Mouse (Mus musculus): Measurements from ENCODE around the gene Copb1. TPM values are rescaled to one million over a fixed set of nuclear protein-coding genes. Genes with fewer than 3 reads are reported as not detected.

The Copb1 gene
- polyA plus RNA-seq, 1 experiment = 26.6 TPM

DNA sequence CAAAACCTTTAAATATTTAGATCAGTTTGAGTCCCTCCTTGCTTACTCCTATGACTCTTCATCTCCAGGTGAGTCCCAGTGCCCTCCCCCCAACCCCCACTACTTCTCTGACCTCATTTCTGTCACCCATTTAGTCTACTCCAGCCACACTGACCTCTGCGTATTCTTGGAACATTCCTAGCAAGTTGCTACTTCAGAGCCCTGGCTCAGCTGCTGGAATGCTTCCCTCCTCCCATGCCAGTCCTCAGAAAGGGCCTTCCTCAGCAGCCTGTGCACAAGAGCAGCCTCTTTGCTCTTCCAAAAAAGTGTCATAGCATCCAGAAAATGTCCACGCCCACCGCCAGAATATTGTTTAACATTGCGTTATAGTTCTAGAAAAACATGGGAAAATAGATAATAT is 84.5 kb downstream of the Copb1 start:
- Histone ChIP-seq H3K4me1 (ENCODE audit: control insufficient read depth, insufficient read depth, low read length) (no peaks in the 10 kb centered on the region), H3K27me3 (ENCODE audit: control insufficient read depth, insufficient read depth, low read length) (no peaks in the 10 kb centered on the region), H3K4me3 (ENCODE audit: control insufficient read depth, low read depth, low read length) (no peak overlapping the region), H3K36me3 (ENCODE audit: control insufficient read depth, insufficient read depth, low read length) (no peaks in the 10 kb centered on the region), H3K27ac (ENCODE audit: control insufficient read depth, insufficient read depth, low read depth, low read length) (no peak overlapping the region)
- TF ChIP-seq CTCF (IDR thresholded peaks at IDR 0.05; ENCODE audit: control insufficient read depth, insufficient read depth, insufficient replicate concordance, low read depth, low read length) (no peak), POLR2A (IDR thresholded peaks at IDR 0.05; ENCODE audit: control insufficient read depth, low read depth, low read length) (no peak)

DNA sequence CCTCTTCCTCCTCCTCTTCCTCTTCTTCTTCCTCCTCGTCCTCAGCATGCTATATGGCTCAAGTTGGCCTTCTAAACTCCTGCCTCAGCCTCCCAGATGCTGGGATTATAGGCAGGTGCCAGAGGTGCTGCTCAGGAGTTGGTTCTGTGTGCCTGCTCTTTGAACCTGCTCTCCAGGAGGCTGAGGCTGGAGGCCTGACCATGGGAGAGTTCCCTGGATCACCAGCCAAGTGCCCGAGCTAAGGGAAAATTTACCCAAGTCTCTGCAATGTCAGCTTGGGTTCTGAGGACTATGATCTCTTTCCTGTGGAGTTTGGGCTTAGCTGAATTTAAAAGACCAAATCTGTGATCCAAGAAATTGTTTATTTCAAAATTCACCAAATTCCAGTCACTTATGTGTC is 85.1 kb downstream of the Copb1 start:
- Histone ChIP-seq H3K36me3 (ENCODE audit: control insufficient read depth, insufficient read depth, low read length) (no peaks in the 10 kb centered on the region), H3K4me1 (ENCODE audit: control insufficient read depth, insufficient read depth, low read length) (no peaks in the 10 kb centered on the region), H3K27me3 (ENCODE audit: control insufficient read depth, insufficient read depth, low read length) (no peaks in the 10 kb centered on the region), H3K27ac (ENCODE audit: control insufficient read depth, insufficient read depth, low read depth, low read length) (no peak overlapping the region), H3K4me3 (ENCODE audit: control insufficient read depth, low read depth, low read length) (no peak overlapping the region)
- no peak for TF ChIP-seq POLR2A (IDR thresholded peaks at IDR 0.05; ENCODE audit: control insufficient read depth, low read depth, low read length)
- TF ChIP-seq CTCF (IDR thresholded peaks at IDR 0.05; ENCODE audit: control insufficient read depth, insufficient read depth, insufficient replicate concordance, low read depth, low read length) = no peak

Other genes starting within 250 kb of the Copb1 start
- gene Rras2, start 136.9 kb downstream of the Copb1 start, polyA plus RNA-seq (2012; rRNA removed) = 4.9 and 5.4 TPM in 2 replicates
- gene Psma1, start 21.4 kb upstream of the Copb1 start, polyA plus RNA-seq (2012; rRNA removed) = 36.4 and 45.2 TPM in 2 replicates
- 23.8 and 31.1 TPM in 2 replicates for gene Pde3b, start 160.6 kb upstream of the Copb1 start, polyA plus RNA-seq (2012; rRNA removed)

Data from testis, adult 2 months (tissue).